Mouse (Mus musculus): Measurements from ENCODE around the gene Drosha. TPM values are rescaled to one million over a fixed set of nuclear protein-coding genes. Genes with fewer than 3 reads are reported as not detected.

The Drosha gene
- total and polyA plus RNA-seq, 2 experiments from 2014 or later, result 43.9 to 47.3 TPM

- H3K27me3 ChIP-seq (ENCODE audit: insufficient read depth, low read length), result no peaks in the 10 kb centered on the region
- H3K4me2 ChIP-seq (ENCODE audit: low read depth), result no peak overlapping the region
- no peak overlapping the region for H3K4me3 ChIP-seq (ENCODE audit: low read depth, low read length)
- DNase-seq (no peak), ATAC-seq (no peak)
- no peaks in the 10 kb centered on the region for H3K9me3 ChIP-seq (ENCODE audit: low read length)
- H3K4me1 ChIP-seq (ENCODE audit: insufficient read depth), result no peaks in the 10 kb centered on the region
- no peak overlapping the region for H3K9ac ChIP-seq
- no peak overlapping the region for H3K27ac ChIP-seq (ENCODE audit: low read depth, low read length)
- no peaks in the 10 kb centered on the region for H3K36me3 ChIP-seq (ENCODE audit: insufficient read depth)
- TF ChIP-seq CTCF (IDR thresholded peaks at IDR 0.05; ENCODE audit: low read depth), result no peak
- WGBS, result 72% methylated on average over 5 of the region's 5 CpGs
Measured at GRCm38 (mm10) chr15:12965209-12965608, 140.6 kb downstream of the Drosha start.

GRCm38 (mm10) chr15:12968815-12969214, 144.2 kb downstream of the Drosha start:
- Histone ChIP-seq H3K4me2 (ENCODE audit: low read depth) (no peak overlapping the region), H3K27me3 (ENCODE audit: insufficient read depth, low read length) (no peaks in the 10 kb centered on the region), H3K9ac (no peak overlapping the region), H3K4me3 (ENCODE audit: low read depth, low read length) (no peak overlapping the region), H3K36me3 (ENCODE audit: insufficient read depth) (no peaks in the 10 kb centered on the region), H3K4me1 (ENCODE audit: insufficient read depth) (no peaks in the 10 kb centered on the region), H3K9me3 (ENCODE audit: low read length) (no peaks in the 10 kb centered on the region), H3K27ac (ENCODE audit: low read depth, low read length) (no peak overlapping the region)
- TF ChIP-seq CTCF (IDR thresholded peaks at IDR 0.05; ENCODE audit: low read depth), result no peak
- 76% methylated on average over 8 of the region's 8 CpGs for WGBS
- DNase-seq (no peak), ATAC-seq (no peak)

- DNase-seq (no peak), ATAC-seq (no peak)
- TF ChIP-seq CTCF (IDR thresholded peaks at IDR 0.05; ENCODE audit: low read depth), result no peak
- Histone ChIP-seq H3K4me2 (ENCODE audit: low read depth) (no peak overlapping the region), H3K27me3 (ENCODE audit: insufficient read depth, low read length) (no peaks in the 10 kb centered on the region), H3K4me3 (ENCODE audit: low read depth, low read length) (no peak overlapping the region), H3K4me1 (ENCODE audit: insufficient read depth) (no peaks in the 10 kb centered on the region), H3K9me3 (ENCODE audit: low read length) (no peaks in the 10 kb centered on the region), H3K27ac (ENCODE audit: low read depth, low read length) (no peak overlapping the region), H3K36me3 (ENCODE audit: insufficient read depth) (no peaks in the 10 kb centered on the region), H3K9ac (no peak overlapping the region)
- WGBS, result 81% methylated on average over 8 of the region's 8 CpGs
Measured at GRCm38 (mm10) chr15:12972441-12972840, 147.8 kb downstream of the Drosha start.

Small RNA genes within 50 kb of the gene (microRNA-seq; reads per million reads assigned to microRNA genes)
- gene Gm47288, result 0 reads per million in 2 experiments

Other genes with a start within 250 kb of the Drosha start
- gene Pdzd2, start 84.9 kb upstream of the Drosha start, total RNA-seq (2014; rRNA removed), result 18.9 and 27.9 TPM in 2 replicates
- gene Pdzd2, start 84.9 kb upstream of the Drosha start, polyA plus RNA-seq (2015; fragmentation: Nextera tagmentation; extraction: Ambion mirVana), result 6.7 and 9.4 TPM in 2 replicates
- 30.3 and 31.5 TPM in 2 replicates for gene 6030458C11Rik, start 166 bp upstream of the Drosha start, total RNA-seq (2014; rRNA removed)
- gene 6030458C11Rik, start 166 bp upstream of the Drosha start, polyA plus RNA-seq (2015; fragmentation: Nextera tagmentation; extraction: Ambion mirVana), result 13.2 and 21.0 TPM in 2 replicates